Comparison of ENCODE assay signal across 26 mouse cellular contexts in genomic region chr1:55717283-55717803, GRCm38 (mm10).
"Had no signal": no experiment of that assay in that cellular context is flagged by ENCODE, and none has a peak within 500 bp of the region (broad histone marks: within the 10 kb centered on the region; RNA-seq: fewer than 3 reads in every experiment).

No protein-coding gene starts in this region.

- DNase-seq: gastrocnemius, adult 2 months; gastrocnemius, postnatal 10 days; gastrocnemius, postnatal 25 days; heart, adult 18-20 months; heart, postnatal 14 days; heart, postnatal 36 days; kidney, adult 18-20 months; kidney, adult 8-10 months; kidney, postnatal 10 days; kidney, postnatal 25 days; kidney, postnatal 4 days; layer of hippocampus, adult 9-11 months had no signal

- H3K36me3 ChIP-seq: heart, embryonic 13.5 days; heart, embryonic 15.5 days; hindbrain, embryonic 13.5 days; hindbrain, embryonic 15.5 days; intestine, embryonic 15.5 days; limb, embryonic 10.5 days; limb, embryonic 12.5 days; liver, embryonic 12.5 days had no signal

- H3K4me2 ChIP-seq: heart, embryonic 11.5 days; heart, embryonic 13.5 days; heart, embryonic 15.5 days; hindbrain, embryonic 13.5 days; hindbrain, embryonic 15.5 days; intestine, embryonic 15.5 days; limb, embryonic 12.5 days; liver, embryonic 12.5 days had no signal

- H3K9ac ChIP-seq: heart, embryonic 13.5 days; heart, embryonic 15.5 days; hindbrain, embryonic 13.5 days; hindbrain, embryonic 15.5 days; intestine, embryonic 15.5 days; limb, embryonic 12.5 days; liver, embryonic 12.5 days; liver, embryonic 14.5 days had no signal

- H3K27me3 ChIP-seq: heart, embryonic 13.5 days; heart, embryonic 15.5 days; hindbrain, embryonic 13.5 days; hindbrain, embryonic 15.5 days; intestine, embryonic 15.5 days; limb, embryonic 12.5 days; liver, embryonic 12.5 days had no signal

- H3K4me1 ChIP-seq: heart, embryonic 13.5 days; heart, embryonic 15.5 days; hindbrain, embryonic 13.5 days; hindbrain, embryonic 15.5 days; intestine, embryonic 15.5 days; limb, embryonic 10.5 days; limb, embryonic 12.5 days; liver, embryonic 12.5 days had no signal

- H3K9me3 ChIP-seq: heart, embryonic 13.5 days; heart, embryonic 15.5 days; hindbrain, embryonic 13.5 days; hindbrain, embryonic 15.5 days; intestine, embryonic 15.5 days; limb, embryonic 10.5 days; limb, embryonic 12.5 days; liver, embryonic 12.5 days had no signal

- H3K27ac ChIP-seq: gastrocnemius, adult 2 months; heart, embryonic 13.5 days; heart, embryonic 15.5 days; hindbrain, embryonic 13.5 days; hindbrain, embryonic 15.5 days; hindbrain, postnatal 0 days; intestine, embryonic 15.5 days; left cerebral cortex, adult 2 months; limb, embryonic 10.5 days; limb, embryonic 12.5 days; liver, embryonic 12.5 days; liver, embryonic 14.5 days had no signal

- ATAC-seq: hindbrain, postnatal 0 days; inflammation-experienced regulatory T-cells, adult 6 months; intestine, embryonic 15.5 days; intestine, postnatal 0 days; liver, embryonic 12.5 days had no signal

- H3K4me3 ChIP-seq: gastrocnemius, adult 2 months; heart, embryonic 13.5 days; heart, embryonic 15.5 days; hindbrain, embryonic 13.5 days; hindbrain, embryonic 15.5 days; intestine, embryonic 15.5 days; left cerebral cortex, adult 2 months; limb, embryonic 10.5 days; limb, embryonic 12.5 days; liver, embryonic 12.5 days had no signal
